Comparison of ENCODE assay signal across 17 mouse cellular contexts in the genomic region with DNA sequence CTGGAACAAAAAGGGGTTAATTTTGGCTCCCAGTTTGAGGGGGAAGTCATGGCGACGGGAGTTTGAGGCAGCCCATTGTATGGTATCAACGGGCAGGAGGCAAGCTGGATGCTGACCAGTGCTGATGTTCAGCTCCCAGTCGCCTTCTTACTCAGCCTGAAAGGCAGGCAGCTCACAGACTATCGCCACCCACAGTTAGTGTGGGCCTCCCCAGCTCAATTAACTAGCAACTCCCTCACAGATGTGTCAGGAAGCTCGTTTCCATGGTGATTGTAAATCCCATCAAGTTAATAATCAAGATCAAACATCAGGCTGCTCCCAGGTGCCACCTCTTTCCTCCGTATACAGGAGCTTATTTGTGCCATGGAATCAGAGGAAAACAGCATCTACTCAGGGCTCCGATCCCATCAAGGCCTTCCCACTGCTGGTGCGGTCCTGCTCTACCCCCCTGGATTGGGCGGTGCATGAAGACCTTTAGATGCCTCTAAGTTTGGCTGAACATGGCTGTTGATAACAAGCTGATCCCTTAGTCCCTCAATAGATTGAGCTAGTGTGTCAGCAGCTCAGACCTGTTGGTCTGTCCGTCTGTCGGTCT. TPM values are rescaled to one million over a fixed set of nuclear protein-coding genes. Genes with fewer than 3 reads are reported as not detected.
DNase-seq lines count a peak whose midpoint lies in the region; ATAC-seq and TF ChIP-seq lines count a peak whose summit lies in the region.
"Had no signal": no experiment of that assay in that cellular context is flagged by ENCODE, and none has a peak within 500 bp of the region (broad histone marks: within the 10 kb centered on the region; RNA-seq: fewer than 3 reads in every experiment).

No protein-coding gene starts in this region.

- no peak for TF ChIP-seq EP300 in CH12.LX (IDR thresholded peaks at IDR 0.05; ENCODE audit: low read length)

- H3K4me3 ChIP-seq in CH12.LX (replicated peaks in 1 of 3; ENCODE audit: low read depth in 2 of 3, low read length in 2 of 3, poor library complexity in 1 of 3) = no peak overlapping the region
- no peak overlapping the region for H3K4me3 ChIP-seq in forebrain, postnatal 0 days (ENCODE audit: low read depth, low read length)
- H3K4me3 ChIP-seq in midbrain, embryonic 13.5 days (replicated peaks) = no peak overlapping the region
- H3K4me3 ChIP-seq: heart, embryonic 12.5 days; intestine, embryonic 15.5 days; kidney, embryonic 15.5 days; left cerebral cortex, adult 2 months; limb, embryonic 12.5 days; liver, embryonic 13.5 days; lung, embryonic 15.5 days had no signal

- dilution Hi-C loops in CH12.LX (cut with MboI; ENCODE audit: extremely low pct_ligation_motif_present, extremely low pct_unique_long_range_greater_than_20kb, low sequenced_read_pairs) = no loop called here

- H3K79me2 ChIP-seq in CH12.LX (replicated peaks; ENCODE audit: control insufficient read depth, extremely low read depth, insufficient read depth, poor library complexity, severe bottlenecking) = no peaks in the 10 kb centered on the region; the same call in 1 of the 2 replicates

- WGBS in forebrain, postnatal 0 days = 32% methylated on average over 12 of the region's 12 CpGs
- WGBS in midbrain, embryonic 13.5 days = 41% methylated on average over 12 of the region's 12 CpGs

- no peaks in the 10 kb centered on the region for H3K9me3 ChIP-seq in CH12.LX (replicated peaks; ENCODE audit: low read length)
- no peaks in the 10 kb centered on the region for H3K9me3 ChIP-seq in forebrain, postnatal 0 days (ENCODE audit: low read length)
- no peaks in the 10 kb centered on the region for H3K9me3 ChIP-seq in midbrain, embryonic 13.5 days
- H3K9me3 ChIP-seq: heart, embryonic 12.5 days; intestine, embryonic 15.5 days; kidney, embryonic 15.5 days; limb, embryonic 12.5 days; liver, embryonic 13.5 days; lung, embryonic 15.5 days had no signal

- DNase-seq in A20 (ENCODE audit: low read depth, low spot score) (peak; percentile 55), CH12.LX (ENCODE audit: extremely low read depth) (no peak)
- no peak for DNase-seq in forebrain, postnatal 0 days
- no peak for DNase-seq in layer of hippocampus, postnatal 36 days
- no peak for DNase-seq in embryo, embryonic 9.5 days (ENCODE audit: extremely low spot score)
- DNase-seq: adrenal gland, adult 2 months; cerebellum, adult 11-12 months; cerebellum, postnatal 25 days; liver, embryonic 13.5 days had no signal

- peaks cover 0 to 18% of the 10 kb centered on the region in 2 experiments for H3K36me3 ChIP-seq in CH12.LX (replicated peaks in 1 of 2; ENCODE audit: control insufficient read depth in 1 of 2, insufficient read depth in 1 of 2, low read length in 1 of 2)
- H3K36me3 ChIP-seq in forebrain, postnatal 0 days (ENCODE audit: insufficient read depth) = no peaks in the 10 kb centered on the region; the same call in 1 of the 2 replicates
- H3K36me3 ChIP-seq in midbrain, embryonic 13.5 days = no peaks in the 10 kb centered on the region
- H3K36me3 ChIP-seq: heart, embryonic 12.5 days; intestine, embryonic 15.5 days; kidney, embryonic 15.5 days; limb, embryonic 12.5 days; liver, embryonic 13.5 days; lung, embryonic 15.5 days had no signal

- peak overlapping the region; percentile 23 for H3K27ac ChIP-seq in CH12.LX (ENCODE audit: insufficient read depth, low read depth)
- no peak overlapping the region for H3K27ac ChIP-seq in forebrain, postnatal 0 days (ENCODE audit: low read depth, low read length)
- peak overlapping the region; percentile 51; the same call in 1 of the 2 replicates for H3K27ac ChIP-seq in midbrain, embryonic 13.5 days
- H3K27ac ChIP-seq: intestine, embryonic 15.5 days; kidney, embryonic 15.5 days; left cerebral cortex, adult 2 months; limb, embryonic 12.5 days; lung, embryonic 15.5 days had no signal

- H3K4me1 ChIP-seq in CH12.LX (ENCODE audit: control insufficient read depth in 1 of 2, insufficient read depth in 2 of 2) = peaks cover 31 to 73% of the 10 kb centered on the region in 2 experiments
- H3K4me1 ChIP-seq in forebrain, postnatal 0 days (ENCODE audit: insufficient read depth) = 0 out of 2 replicates have a peak, but pooled peaks cover 7% of the 10 kb centered on the region
- peaks cover 17% of the 10 kb centered on the region for H3K4me1 ChIP-seq in midbrain, embryonic 13.5 days (replicated peaks)

- H3K4me2 ChIP-seq in CH12.LX (ENCODE audit: insufficient read depth, low read depth, poor library complexity, severe bottlenecking) = no peak overlapping the region
- no peak overlapping the region for H3K4me2 ChIP-seq in forebrain, postnatal 0 days (ENCODE audit: low read depth)
- H3K4me2 ChIP-seq in midbrain, embryonic 13.5 days (replicated peaks) = no peak overlapping the region
- H3K4me2 ChIP-seq: intestine, embryonic 15.5 days; kidney, embryonic 15.5 days; limb, embryonic 12.5 days; liver, embryonic 13.5 days; lung, embryonic 15.5 days had no signal

- H3K9ac ChIP-seq in CH12.LX (ENCODE audit: insufficient read depth, low read depth) = no peak overlapping the region
- no peak overlapping the region for H3K9ac ChIP-seq in forebrain, postnatal 0 days
- no peak overlapping the region; the same call in 1 of the 2 replicates for H3K9ac ChIP-seq in midbrain, embryonic 13.5 days (replicated peaks)
- H3K9ac ChIP-seq: heart, embryonic 12.5 days; intestine, embryonic 15.5 days; kidney, embryonic 15.5 days; limb, embryonic 12.5 days; liver, embryonic 13.5 days; lung, embryonic 15.5 days had no signal

- no peaks in the 10 kb centered on the region for H3K27me3 ChIP-seq in CH12.LX (replicated peaks)
- H3K27me3 ChIP-seq in forebrain, postnatal 0 days (ENCODE audit: insufficient read depth, low read length) = no peaks in the 10 kb centered on the region
- H3K27me3 ChIP-seq in midbrain, embryonic 13.5 days = no peaks in the 10 kb centered on the region
- H3K27me3 ChIP-seq: intestine, embryonic 15.5 days; kidney, embryonic 15.5 days; limb, embryonic 12.5 days; liver, embryonic 13.5 days; lung, embryonic 15.5 days had no signal

- TF ChIP-seq CTCF in CH12.LX (conservative IDR thresholded peaks at IDR 0.05 in 1 of 2, IDR thresholded peaks at IDR 0.05 in 1 of 2; ENCODE audit: low read depth in 2 of 2, low read length in 2 of 2) = no peak
- TF ChIP-seq CTCF in forebrain, postnatal 0 days (IDR thresholded peaks at IDR 0.05; ENCODE audit: low read depth) = no peak

- ATAC-seq in forebrain, postnatal 0 days = peak; percentile 66
- peak; percentile 85 for ATAC-seq in midbrain, embryonic 13.5 days
- no peak for ATAC-seq in CD4-positive, CD25-positive, alpha-beta regulatory T cell, adult 4 months

- TF ChIP-seq RAD21 in CH12.LX (IDR thresholded peaks at IDR 0.05; ENCODE audit: low read depth, low read length) = no peak

- in situ Hi-C loops in CH12.LX (cut with MboI; ENCODE audit: low pct_ligation_motif_present, low pct_unique_long_range_greater_than_20kb, low sequenced_read_pairs) = no loop called here

- no peak for TF ChIP-seq POLR2A in CH12.LX (IDR thresholded peaks at IDR 0.05; ENCODE audit: low read depth, low read length)

TF ChIP-seq in CH12.LX, 34 proteins besides CTCF, POLR2A, EP300 and RAD21:
- TF ChIP-seq IRF4 (IDR thresholded peaks at IDR 0.05; ENCODE audit: low read depth, low read length) (no peak; the same call in 1 of the 2 replicates), ZNF384 (IDR thresholded peaks at IDR 0.05; ENCODE audit: low read depth, low read length) (no peak), UBTF (IDR thresholded peaks at IDR 0.05; ENCODE audit: low read depth, low read length) (no peak), NELFE (IDR thresholded peaks at IDR 0.05; ENCODE audit: low read depth, low read length) (no peak), KAT2A (IDR thresholded peaks at IDR 0.05; ENCODE audit: insufficient replicate concordance, low read length) (no peak), PAX5 (IDR thresholded peaks at IDR 0.05; ENCODE audit: low read length) (no peak), RCOR1 (conservative IDR thresholded peaks at IDR 0.05; ENCODE audit: low read depth, low read length) (no peak), ZKSCAN1 (IDR thresholded peaks at IDR 0.05; ENCODE audit: borderline replicate concordance, low read depth, low read length) (no peak), MYC (IDR thresholded peaks at IDR 0.05; ENCODE audit: low read depth, low read length) (no peak), CHD2 (IDR thresholded peaks at IDR 0.05; ENCODE audit: low read length) (no peak), ZC3H11A (IDR thresholded peaks at IDR 0.05; ENCODE audit: low read depth, low read length) (no peak), CHD1 (IDR thresholded peaks at IDR 0.05; ENCODE audit: low read depth, low read length) (no peak), POLR2AphosphoS2 (IDR thresholded peaks at IDR 0.05; ENCODE audit: low read depth, low read length) (no peak), BHLHE40 (IDR thresholded peaks at IDR 0.05; ENCODE audit: low read depth, low read length) (no peak)

RNA-seq across cellular contexts. Expression of gene Haao, which starts 1.4 kb away (rescaled TPM):
- total RNA-seq in CH12.LX (2012; rRNA removed) = 12.3 and 18.6 TPM in 2 replicates
- total RNA-seq in CH12.LX (2014; rRNA removed) = 19.1 and 21.7 TPM in 2 replicates
- 30.6 and 33.8 TPM in 2 replicates for polyA plus RNA-seq in CH12.LX (2012; ENCODE audit: insufficient read length, low read depth)
- not detected in 2 replicates for total RNA-seq in forebrain, postnatal 0 days (2014; rRNA removed)
- not detected in 2 replicates for polyA plus RNA-seq in forebrain, postnatal 0 days (2015; fragmentation: Nextera tagmentation; extraction: Ambion mirVana)
- 0.31 TPM in 1 of 2 replicates, not detected in the other for polyA plus RNA-seq in midbrain, embryonic 13.5 days (2015; fragmentation: Nextera tagmentation; extraction: Ambion mirVana)
- not detected for total RNA-seq in layer of hippocampus, postnatal 36 days (2021)
- 1 to 10 TPM; 1.1 to 5.0 TPM for polyA plus RNA-seq in CD4-positive, CD25-positive, alpha-beta regulatory T cell, adult 4 months (2017; shearing (Covaris generic))
- total RNA-seq: left cerebral cortex, adult 2 months had no signal
